Mouse (Mus musculus) inflammation-experienced regulatory T-cells (primary cell): ENCODE results near the gene Nap1l3. TPM values are rescaled to one million over a fixed set of nuclear protein-coding genes. Genes with fewer than 3 reads are reported as not detected.

Experiments
- polyA plus RNA-seq, 2 experiments: library from polyadenylated mRNA; unstranded; fragments of 100-300 nt; shearing (Covaris generic); gene quantifications; one replicate each; pipeline ENCODE4 v1.2.1; 2017

Nap1l3 gene
- 1 to 10 TPM in 1 of 2 experiments, not detected in 1; 1.1 TPM for polyA plus RNA-seq

GRCm38 (mm10) chrX:122396781-122397581 is at the start of gene Nap1l3:
Nap1l3 (minus strand) TSS chrX:122397401.

